Mouse (Mus musculus) embryonic facial prominence, embryonic 14.5 days (tissue): Measurements from ENCODE around the gene St6galnac3. TPM values are rescaled to one million over a fixed set of nuclear protein-coding genes. Genes with fewer than 3 reads are reported as not detected.
A peak's percentile ranks its signal among the peaks of the same experiment; 100 is the strongest.

Source experiments
- ATAC-seq: fragments of 200-750 bp; cut with Nextera tagmentation; 2 replicates; pipeline ENCODE4 v1.8.0; 2017; ENCODE audit warnings: low read depth, moderate number of reproducible peaks, moderate TSS enrichment
- DNase-seq: peaks from one replicate; pipeline ENCODE4 v3.0.0-alpha.2; 2015; ENCODE audit warnings: low spot score
- H3K27ac ChIP-seq: fragments of 300-500 bp; sonication (generic); replicated peaks from 2 replicates; pipeline ENCODE4 v1.5.1; 2014; ENCODE audit warnings: low read depth, mild to moderate bottlenecking, low read length, moderate library complexity
- H3K27me3 ChIP-seq: fragments of 300-500 bp; sonication (generic); replicated peaks from 2 replicates; pipeline ENCODE4 v1.6.1; 2014; ENCODE audit warnings: low read length; ENCODE audit not compliant: control insufficient read depth, insufficient read depth
- H3K36me3 ChIP-seq: fragments of 300-500 bp; sonication (generic); 2 replicates; pipeline ENCODE4 v1.6.1; 2014; ENCODE audit warnings: low read length, mixed read lengths; ENCODE audit not compliant: control insufficient read depth, insufficient read depth
- H3K4me1 ChIP-seq: fragments of 300-500 bp; sonication (generic); 2 replicates; pipeline ENCODE4 v1.6.1; 2014; ENCODE audit warnings: antibody characterized with exemption, low read length; ENCODE audit not compliant: control insufficient read depth, insufficient read depth
- H3K4me2 ChIP-seq: fragments of 300-500 bp; sonication (generic); 2 replicates; pipeline ENCODE4 v1.6.1; 2014; ENCODE audit warnings: low read depth, mild to moderate bottlenecking, low read length, moderate library complexity, mixed read lengths
- H3K4me3 ChIP-seq: fragments of 300-500 bp; sonication (generic); 2 replicates; pipeline ENCODE4 v1.5.1; 2014; ENCODE audit warnings: low read depth, mild to moderate bottlenecking, low read length
- H3K9ac ChIP-seq: fragments of 300-500 bp; sonication (generic); 2 replicates; pipeline ENCODE4 v1.6.1; 2014; ENCODE audit warnings: low read depth, mild to moderate bottlenecking, low read length, moderate library complexity, mixed read lengths
- H3K9me3 ChIP-seq: fragments of 300-500 bp; sonication (generic); 2 replicates; pipeline ENCODE4 v1.6.1; 2016; ENCODE audit warnings: low read length; ENCODE audit not compliant: control insufficient read depth
- WGBS: fragments of 180-500 bp; shearing (Covaris S2); extraction: QIAGEN DNeasy Blood & Tissue Kit; methylation state at CpG from one replicate; pipeline ENCODE4 v1.1.7; 2014; 5-methylcytosine and 5-hydroxymethylcytosine counted together
- polyA plus RNA-seq: library from polyadenylated mRNA; unstranded; fragments of >200 nt; fragmentation: Nextera tagmentation; extraction: Ambion mirVana; gene quantifications from 2 replicates; pipeline ENCODE4 v1.2.1, GENCODE M21; 2014

St6galnac3 gene
- polyA plus RNA-seq, 1 experiment from 2014 or later, result 30.6 TPM

- DNase-seq (no peak), ATAC-seq (no peak)
- no peaks in the 10 kb centered on the region for H3K9me3 ChIP-seq
- no peak overlapping the region for H3K9ac ChIP-seq
- WGBS, result 91% methylated on average over 9 of the region's 9 CpGs
- no peak overlapping the region for H3K4me2 ChIP-seq
- no peaks in the 10 kb centered on the region for H3K4me1 ChIP-seq
- H3K4me3 ChIP-seq, result no peak overlapping the region
- H3K27ac ChIP-seq, result no peak overlapping the region
- no peaks in the 10 kb centered on the region for H3K27me3 ChIP-seq
- no peaks in the 10 kb centered on the region for H3K36me3 ChIP-seq
These were observed 411.8 kb downstream of the St6galnac3 start for GRCm38 (mm10) chr3:153313167-153313566.

GRCm38 (mm10) chr3:153312006-153312405 is 413.0 kb downstream of the St6galnac3 start:
- 95% methylated on average over 3 of the region's 3 CpGs for WGBS

GRCm38 (mm10) chr3:153308379-153308778 is 416.6 kb downstream of the St6galnac3 start:
- Histone ChIP-seq H3K9ac (no peak overlapping the region), H3K4me2 (no peak overlapping the region), H3K4me3 (no peak overlapping the region), H3K27me3 (no peaks in the 10 kb centered on the region), H3K4me1 (no peaks in the 10 kb centered on the region), H3K27ac (no peak overlapping the region), H3K9me3 (no peaks in the 10 kb centered on the region), H3K36me3 (no peaks in the 10 kb centered on the region)
- no peak for ATAC-seq
- 79% methylated on average over 4 of the region's 4 CpGs for WGBS
- DNase-seq, result no peak

More at GRCm38 (mm10) chr3:153312006-153312405, 413.0 kb downstream of the St6galnac3 start:
- ATAC-seq, result no peak
- DNase-seq, result no peak
- no peaks in the 10 kb centered on the region for H3K4me1 ChIP-seq
- H3K4me2 ChIP-seq, result no peak overlapping the region
- H3K9ac ChIP-seq, result no peak overlapping the region
- no peak overlapping the region for H3K4me3 ChIP-seq
- H3K27me3 ChIP-seq, result no peaks in the 10 kb centered on the region
- H3K36me3 ChIP-seq, result no peaks in the 10 kb centered on the region
- H3K9me3 ChIP-seq, result no peaks in the 10 kb centered on the region
- H3K27ac ChIP-seq, result no peak overlapping the region

- DNase-seq, result no peak
- H3K4me3 ChIP-seq, result no peak overlapping the region
- WGBS, result 75% methylated on average over 3 of the region's 3 CpGs
- no peaks in the 10 kb centered on the region for H3K9me3 ChIP-seq
- ATAC-seq, result no peak
- H3K4me1 ChIP-seq, result no peaks in the 10 kb centered on the region
- no peak overlapping the region for H3K9ac ChIP-seq
- H3K27me3 ChIP-seq, result no peaks in the 10 kb centered on the region
- no peak overlapping the region for H3K27ac ChIP-seq
- no peaks in the 10 kb centered on the region for H3K36me3 ChIP-seq
- no peak overlapping the region for H3K4me2 ChIP-seq
These were observed 419.8 kb downstream of the St6galnac3 start for GRCm38 (mm10) chr3:153305153-153305552.

- no peak for DNase-seq
- H3K27me3 ChIP-seq, result no peaks in the 10 kb centered on the region
- H3K4me3 ChIP-seq, result no peak overlapping the region
- H3K27ac ChIP-seq, result no peak overlapping the region
- no peaks in the 10 kb centered on the region; the same call in 1 of the 2 replicates for H3K4me1 ChIP-seq
- H3K4me2 ChIP-seq, result no peak overlapping the region
- 89% methylated on average over 7 of the region's 7 CpGs for WGBS
- no peak for ATAC-seq
- H3K9ac ChIP-seq, result no peak overlapping the region
- H3K9me3 ChIP-seq, result no peaks in the 10 kb centered on the region
- no peaks in the 10 kb centered on the region for H3K36me3 ChIP-seq
These were observed 422.6 kb downstream of the St6galnac3 start for GRCm38 (mm10) chr3:153302376-153302775.

GRCm38 (mm10) chr3:153296375-153297068 is 428.5 kb downstream of the St6galnac3 start:
- WGBS, result 43% methylated on average over 22 of the region's 22 CpGs
- Histone ChIP-seq H3K36me3 (no peaks in the 10 kb centered on the region), H3K9me3 (no peaks in the 10 kb centered on the region), H3K4me3 (no peak overlapping the region), H3K4me1 (peaks cover 3% of the 10 kb centered on the region; the same call in 1 of the 2 replicates), H3K27me3 (no peaks in the 10 kb centered on the region), H3K4me2 (no peak overlapping the region), H3K27ac (no peak overlapping the region), H3K9ac (no peak overlapping the region)
- DNase-seq (peak; percentile 57), ATAC-seq (no peak)

- H3K9ac ChIP-seq, result no peak overlapping the region
- no peaks in the 10 kb centered on the region for H3K9me3 ChIP-seq
- no peak overlapping the region for H3K27ac ChIP-seq
- H3K36me3 ChIP-seq, result no peaks in the 10 kb centered on the region
- no peaks in the 10 kb centered on the region for H3K27me3 ChIP-seq
- no peak overlapping the region for H3K4me2 ChIP-seq
- ATAC-seq, result no peak
- DNase-seq, result no peak
- WGBS, result 97% methylated on average over 5 of the region's 5 CpGs
- no peak overlapping the region for H3K4me3 ChIP-seq
- H3K4me1 ChIP-seq, result peaks cover 3% of the 10 kb centered on the region; the same call in 1 of the 2 replicates
These were observed 432.1 kb downstream of the St6galnac3 start for GRCm38 (mm10) chr3:153292853-153293252.

- peaks cover 3% of the 10 kb centered on the region; the same call in 1 of the 2 replicates for H3K4me1 ChIP-seq
- H3K9me3 ChIP-seq, result no peaks in the 10 kb centered on the region
- no peaks in the 10 kb centered on the region for H3K36me3 ChIP-seq
- H3K27me3 ChIP-seq, result no peaks in the 10 kb centered on the region
- H3K4me2 ChIP-seq, result no peak overlapping the region
- 78% methylated on average over 9 of the region's 9 CpGs for WGBS
- no peak overlapping the region for H3K27ac ChIP-seq
- no peak overlapping the region for H3K4me3 ChIP-seq
- H3K9ac ChIP-seq, result no peak overlapping the region
- DNase-seq (no peak), ATAC-seq (no peak)
These were observed 432.6 kb downstream of the St6galnac3 start for GRCm38 (mm10) chr3:153292363-153292762.
